Mouse (Mus musculus): ENCODE measurements around the gene Chrna4. TPM values are rescaled to one million over a fixed set of nuclear protein-coding genes. Genes with fewer than 3 reads are reported as not detected.

Chrna4 gene
- polyA plus RNA-seq, 2 experiments from 2014 or later, result not detected

DNA sequence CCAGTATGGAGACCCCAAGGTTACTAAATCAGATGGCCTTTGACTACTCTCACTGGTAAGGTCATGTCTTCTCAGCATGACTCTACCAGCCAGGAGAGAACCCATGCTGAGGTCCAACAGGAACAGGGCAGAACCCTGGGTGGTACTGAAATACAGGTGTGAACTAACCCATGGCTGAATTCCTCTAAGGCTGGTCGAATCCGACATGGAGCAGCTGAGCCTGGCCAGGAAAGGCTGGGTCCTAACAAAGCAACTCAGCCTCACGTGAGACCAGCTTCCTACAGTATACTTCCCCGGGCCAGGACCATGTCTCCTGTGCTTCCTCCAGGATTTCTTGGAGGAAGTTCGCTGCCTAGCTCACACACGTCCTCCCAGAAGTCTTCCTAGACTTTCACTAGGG is 6.8 kb downstream of the Chrna4 start:
- no peak for ATAC-seq

DNA sequence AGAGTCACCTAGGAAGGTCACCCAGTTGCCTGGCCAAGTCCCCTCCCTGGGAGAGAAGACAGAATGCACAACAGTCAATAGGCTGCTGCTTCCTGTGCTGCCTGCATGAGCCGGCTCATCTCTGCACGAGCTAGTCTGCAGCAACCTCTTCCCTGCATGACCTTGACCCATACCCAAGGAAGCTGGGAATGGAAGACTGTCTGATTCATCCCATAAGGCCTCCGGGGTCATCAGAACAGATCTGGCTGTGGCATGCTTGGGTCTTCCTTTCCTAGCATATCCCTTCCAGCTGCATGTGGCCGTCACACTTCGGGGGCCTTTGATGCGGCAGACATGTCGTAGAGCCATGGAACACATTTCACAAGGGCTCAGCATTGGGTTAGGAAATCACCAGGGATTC is 8.2 kb downstream of the Chrna4 start:
- ATAC-seq, result no peak

DNA sequence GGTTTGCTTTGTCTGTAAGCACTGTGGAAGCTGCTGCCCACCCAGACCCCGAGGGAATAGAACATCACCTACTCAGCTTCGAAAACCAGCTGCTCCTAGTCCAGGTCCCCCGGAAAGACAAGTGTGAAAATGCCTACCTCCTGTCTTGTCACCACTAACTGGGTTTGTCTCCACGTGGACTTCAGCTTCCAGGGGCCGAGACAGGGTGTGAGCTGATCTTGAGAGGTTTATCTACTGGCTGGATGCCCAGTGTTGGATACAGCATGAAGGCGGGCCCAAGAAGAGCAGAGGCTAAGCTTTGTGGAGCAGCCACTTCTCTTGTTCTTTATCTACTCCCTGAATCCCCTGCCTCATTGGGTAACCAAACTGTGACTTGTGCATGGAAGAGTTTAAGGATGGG is 10.0 kb downstream of the Chrna4 start:
- ATAC-seq, result no peak

DNA sequence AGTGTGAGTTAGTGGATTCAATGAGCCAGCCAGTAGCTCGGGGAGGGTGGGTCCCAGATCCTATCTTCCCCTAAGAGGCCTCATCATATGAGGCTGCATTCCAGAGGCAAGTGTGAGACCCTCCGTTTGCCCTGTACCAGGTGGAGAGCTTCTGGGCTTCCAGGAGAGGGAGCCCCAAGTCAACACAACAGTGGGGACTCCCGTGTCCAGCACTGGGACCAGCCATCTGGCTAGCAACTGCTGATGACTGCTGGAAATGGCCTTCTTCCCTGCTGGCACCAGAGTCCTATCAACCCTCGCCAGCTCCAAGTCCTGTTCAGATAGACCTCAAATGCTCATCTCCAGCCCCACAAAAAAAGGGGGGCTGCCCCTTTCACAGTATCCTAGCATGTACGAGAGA is 10.9 kb downstream of the Chrna4 start:
- no peak for ATAC-seq

DNA sequence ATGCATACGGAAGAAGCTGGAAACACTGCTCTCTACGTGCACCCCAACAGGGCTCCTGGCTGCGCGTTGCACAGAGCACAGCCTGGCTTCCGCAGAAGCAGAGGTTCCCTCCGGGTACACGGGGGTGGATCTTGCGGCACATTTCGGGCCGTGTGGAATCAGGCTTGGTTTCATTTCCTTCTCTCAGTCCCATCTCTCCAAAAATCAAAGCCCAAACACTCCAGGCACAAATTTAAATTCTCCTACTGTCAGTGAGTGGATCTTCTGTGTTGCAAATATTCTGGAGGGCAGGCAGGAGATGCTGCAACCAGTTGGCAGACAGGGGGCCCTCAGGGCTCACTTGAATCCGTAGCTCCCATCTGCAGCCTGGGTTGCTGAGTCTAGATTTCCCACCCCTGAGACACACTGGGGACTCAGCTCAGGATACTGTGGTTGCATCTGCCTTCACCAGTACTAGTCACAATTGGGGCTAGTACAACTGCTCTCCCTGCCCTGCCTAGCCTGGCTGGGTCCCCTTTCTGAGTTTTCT is 11.9 kb downstream of the Chrna4 start:
- no peak for ATAC-seq

DNA sequence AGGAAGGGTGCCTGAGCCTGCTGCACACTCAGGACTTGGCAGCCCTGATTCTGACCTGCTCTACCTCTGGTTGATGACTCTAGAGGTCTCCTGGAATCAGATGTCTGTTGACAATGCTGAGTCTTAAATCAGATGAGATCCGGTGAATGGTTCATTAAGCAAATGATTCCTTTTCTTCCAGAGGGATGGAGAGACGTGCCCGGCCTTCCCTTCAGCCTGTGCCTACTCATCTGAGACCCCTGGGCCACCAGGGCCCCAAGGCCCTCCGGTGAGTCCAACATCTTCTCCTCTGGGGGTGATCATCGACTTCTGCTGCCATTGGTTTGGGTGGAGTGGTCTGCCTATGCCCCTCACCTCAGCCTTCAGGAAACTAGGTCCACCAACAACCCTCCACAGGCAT is 35.0 kb downstream of the Chrna4 start:
- ATAC-seq, result no peak

DNA sequence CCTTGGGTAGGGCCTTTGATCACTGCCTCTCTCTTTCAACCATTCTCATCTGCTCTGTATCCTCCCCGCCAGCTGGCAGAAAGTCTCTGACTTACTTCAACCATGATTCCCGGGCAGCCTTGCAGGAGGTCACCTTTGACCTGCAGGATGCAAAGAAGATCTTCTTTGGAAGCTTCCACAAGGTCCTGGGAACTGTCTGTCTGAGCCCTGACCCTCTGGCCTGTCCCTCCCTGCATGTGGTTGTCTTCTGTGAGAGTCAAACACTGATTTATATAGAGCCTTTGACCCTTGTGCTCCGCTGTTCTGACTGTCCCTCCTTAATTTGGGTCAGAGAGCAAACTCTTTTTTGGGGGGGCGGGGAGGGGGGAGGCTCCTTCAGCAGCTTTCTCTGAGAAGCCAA is 36.3 kb downstream of the Chrna4 start:
- ATAC-seq, result no peak

DNA sequence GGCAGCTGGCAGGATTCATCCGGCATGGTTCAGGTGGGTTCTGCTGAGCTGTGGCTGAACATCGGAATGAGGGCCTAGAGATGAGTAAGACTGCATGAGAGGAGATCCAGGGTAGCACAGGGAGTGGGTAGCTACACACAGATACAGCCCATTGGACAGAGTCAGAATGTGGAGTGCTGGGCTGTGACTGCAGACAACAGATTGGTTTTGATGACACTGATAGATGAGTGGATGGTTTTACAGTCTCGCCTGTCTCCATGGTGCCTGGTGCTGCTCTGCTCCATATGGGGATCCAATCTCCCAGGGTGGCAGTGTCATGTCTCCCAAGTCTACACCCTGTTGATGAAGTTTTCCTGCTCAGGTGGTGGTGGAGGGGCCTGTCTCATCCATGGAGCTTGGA is 46.4 kb downstream of the Chrna4 start:
- no peak for ATAC-seq

DNA sequence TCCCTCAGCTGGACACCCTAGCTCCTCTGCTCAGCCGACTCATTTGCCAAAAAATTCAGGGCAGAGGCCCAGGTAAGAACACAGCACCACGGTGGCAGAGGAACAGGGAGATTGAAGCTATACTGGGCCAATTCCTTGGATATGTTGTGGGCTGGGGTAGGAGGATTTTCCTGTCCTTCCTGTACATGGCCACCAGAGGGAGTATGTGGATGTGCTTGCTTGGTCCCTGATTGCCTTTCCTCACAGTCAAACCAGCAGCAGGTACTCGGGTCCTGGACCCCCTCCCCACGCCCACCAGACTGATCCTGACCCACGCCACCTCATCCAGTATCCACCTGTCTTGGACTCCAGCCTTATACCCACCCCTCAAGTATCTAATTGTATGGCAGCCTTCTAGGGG is 46.9 kb downstream of the Chrna4 start:
- ATAC-seq, result no peak

DNA sequence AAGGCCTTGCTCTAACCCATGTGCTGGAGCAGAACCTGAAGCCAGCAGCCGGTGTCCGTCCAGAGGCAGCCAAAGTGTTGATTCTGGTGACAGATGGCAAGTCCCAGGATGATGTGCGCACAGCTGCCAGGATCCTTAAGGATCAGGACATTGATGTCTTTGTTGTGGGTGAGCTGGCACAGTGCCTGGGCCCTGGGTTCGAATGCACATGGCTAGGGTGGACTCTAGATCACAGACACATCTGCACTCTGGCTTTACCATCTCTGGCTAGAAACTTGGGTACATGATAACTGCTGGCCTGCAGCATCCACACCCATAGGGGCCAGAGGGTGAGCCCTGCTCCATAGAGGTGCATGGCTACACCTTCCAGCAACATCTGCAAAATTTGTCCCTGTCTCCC is 47.9 kb downstream of the Chrna4 start:
- no peak for ATAC-seq

DNA sequence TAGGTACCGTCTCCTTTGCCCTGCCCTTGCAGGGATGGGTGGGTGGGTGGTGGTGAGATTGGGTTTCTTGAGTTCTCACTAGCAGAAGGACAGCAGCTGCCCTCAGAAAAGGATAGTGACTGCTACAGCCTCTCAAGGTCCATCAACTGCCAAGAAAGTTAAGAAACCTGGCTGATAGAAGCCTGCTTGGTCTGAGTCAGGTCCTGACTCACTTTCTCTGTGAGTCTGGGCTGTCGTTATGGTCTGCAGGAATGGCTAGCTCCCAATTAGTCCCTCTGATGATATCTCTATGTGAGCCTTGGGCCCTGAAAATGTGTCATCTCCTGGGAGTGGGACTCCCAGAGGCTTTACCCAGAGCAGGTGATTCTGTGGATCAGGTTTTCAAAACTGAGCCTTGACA is 49.0 kb downstream of the Chrna4 start:
- ATAC-seq, result no peak

DNA sequence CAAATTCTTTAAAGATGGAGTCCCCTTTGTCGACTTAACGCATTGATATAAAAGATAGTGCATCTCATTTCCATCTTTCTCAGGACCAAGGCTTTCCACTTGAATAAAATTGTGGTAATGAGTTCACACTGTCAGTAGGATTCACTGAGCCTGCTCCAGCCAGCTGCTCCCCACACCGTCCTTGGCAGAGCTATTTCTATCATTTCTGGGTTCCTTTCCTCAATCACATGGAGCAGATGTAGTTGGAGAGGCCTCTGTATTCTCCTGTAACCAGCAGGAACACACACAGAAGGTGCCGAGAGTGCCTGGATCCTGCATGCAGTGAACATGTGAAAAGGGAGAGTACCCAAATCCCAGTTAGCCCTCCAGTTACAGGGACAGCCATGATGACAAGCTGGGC is 53.0 kb downstream of the Chrna4 start:
- no peak for ATAC-seq

DNA sequence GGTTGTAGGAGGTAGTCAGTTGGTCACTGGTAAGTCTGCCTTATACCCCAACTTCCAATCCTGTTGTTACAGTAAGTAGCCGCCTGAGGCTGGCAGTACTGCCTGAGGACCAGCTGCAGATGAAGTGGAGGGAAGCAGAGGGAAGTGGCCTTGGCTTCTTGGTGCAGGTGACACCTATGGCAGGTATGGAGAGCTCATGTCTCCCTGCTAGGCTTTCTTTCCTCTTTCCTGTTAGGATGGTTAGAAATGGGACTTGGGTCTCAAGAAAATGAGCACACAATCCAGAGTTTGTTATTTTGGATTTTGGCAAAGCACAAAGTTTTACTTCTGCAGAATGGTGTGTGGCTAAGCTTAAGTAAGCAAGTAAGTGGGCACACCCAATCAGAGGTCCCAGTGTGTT is 54.4 kb downstream of the Chrna4 start:
- no peak for ATAC-seq

DNA sequence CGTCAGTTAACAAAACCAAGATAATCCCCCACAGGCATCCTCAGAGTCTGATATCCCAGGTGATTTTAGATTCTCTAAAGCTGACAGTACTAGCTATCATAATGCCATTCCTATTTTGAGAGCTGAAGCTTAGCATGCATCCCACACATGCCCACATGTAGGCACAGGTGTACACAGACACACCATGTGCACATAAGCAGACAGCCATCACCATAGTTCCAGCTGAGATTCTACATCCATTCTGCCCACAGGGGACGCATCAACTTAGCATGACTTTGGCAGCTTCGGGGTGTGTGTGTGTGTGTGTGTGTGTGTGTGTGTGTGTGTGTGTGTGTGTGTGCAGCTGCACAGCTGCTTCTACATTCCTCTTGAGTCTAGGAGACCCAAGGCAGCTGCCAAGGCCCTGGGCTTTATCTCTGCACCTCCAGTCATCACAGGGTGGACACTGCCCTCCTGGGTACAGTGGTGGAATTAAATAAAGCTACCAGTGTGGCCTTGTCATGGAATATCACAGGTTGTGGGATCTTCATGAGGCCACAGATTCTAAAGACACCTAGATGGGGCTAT is 54.9 kb downstream of the Chrna4 start:
- no peak for ATAC-seq

DNA sequence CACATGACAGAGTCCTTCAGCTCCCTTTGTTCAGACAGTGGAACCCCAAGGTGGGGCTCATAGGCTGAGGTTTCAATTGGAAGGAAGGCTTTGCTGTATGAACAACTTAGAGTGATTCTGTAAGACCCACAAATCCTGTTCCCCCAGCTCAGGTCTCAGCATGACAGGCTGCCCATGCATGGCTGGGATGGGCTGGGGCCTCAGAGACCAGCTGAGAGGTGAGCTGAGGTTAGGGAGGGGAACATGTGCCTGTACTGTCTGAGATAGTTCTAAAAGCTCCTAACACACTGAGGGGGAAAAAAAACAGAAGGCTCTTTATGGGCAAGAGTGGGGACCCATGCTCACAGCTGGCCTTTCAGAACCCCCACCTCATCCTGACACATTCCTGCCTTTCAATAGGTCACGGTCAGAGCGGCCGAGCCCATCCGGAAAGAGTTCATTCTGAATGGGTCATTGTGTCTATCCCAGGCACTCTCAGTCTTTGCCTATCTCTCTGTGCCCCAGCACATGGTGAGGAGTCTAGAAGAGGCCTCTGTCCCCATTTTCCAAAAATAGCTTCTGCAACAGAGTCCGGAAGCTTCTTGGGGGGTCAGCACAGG is 55.8 kb downstream of the Chrna4 start:
- no peak for ATAC-seq

DNA sequence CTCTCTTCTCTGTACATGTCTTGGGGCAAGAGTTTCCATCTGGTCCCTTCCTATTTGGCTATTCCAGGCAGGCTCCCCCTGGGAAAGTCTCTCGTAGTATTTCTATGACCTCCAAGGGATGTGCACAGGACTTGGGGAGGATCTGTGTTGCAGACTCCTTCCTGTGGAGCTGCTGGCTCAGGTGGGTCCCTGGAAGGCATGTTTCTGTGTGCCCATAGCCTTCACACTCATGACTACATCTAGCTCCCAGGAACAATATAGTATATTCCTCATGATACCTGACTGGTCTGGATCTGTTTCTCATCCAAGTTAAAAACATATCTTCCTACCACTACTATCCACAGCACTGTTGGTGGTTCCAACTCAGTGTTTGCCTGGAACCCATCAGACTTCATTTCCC is 56.3 kb downstream of the Chrna4 start:
- ATAC-seq, result no peak

DNA sequence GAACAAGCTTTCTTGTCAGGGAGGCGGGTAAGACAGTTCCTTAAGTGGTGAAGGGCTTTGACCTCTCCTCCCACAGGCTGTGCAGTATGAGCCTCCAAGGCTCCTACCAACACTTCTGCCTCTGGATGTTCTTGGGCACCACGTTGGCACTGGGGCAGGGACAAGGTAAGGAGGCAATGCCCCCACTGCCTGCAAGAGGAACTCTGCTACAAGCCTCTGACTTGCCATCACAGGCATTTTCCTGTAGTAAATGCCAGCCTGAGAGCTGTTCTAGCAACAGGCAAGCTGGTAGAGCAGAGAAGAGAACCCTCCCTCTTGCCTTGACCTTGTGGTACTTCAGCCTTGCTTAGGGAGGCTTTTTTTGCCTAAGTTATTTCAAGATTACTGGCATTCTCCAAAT is 56.9 kb downstream of the Chrna4 start, which contains the start of gene Col20a1:
TSS of gene Col20a1 (plus strand) at position 87 of the 400 bp plus-strand sequence.
- no peak for ATAC-seq

DNA sequence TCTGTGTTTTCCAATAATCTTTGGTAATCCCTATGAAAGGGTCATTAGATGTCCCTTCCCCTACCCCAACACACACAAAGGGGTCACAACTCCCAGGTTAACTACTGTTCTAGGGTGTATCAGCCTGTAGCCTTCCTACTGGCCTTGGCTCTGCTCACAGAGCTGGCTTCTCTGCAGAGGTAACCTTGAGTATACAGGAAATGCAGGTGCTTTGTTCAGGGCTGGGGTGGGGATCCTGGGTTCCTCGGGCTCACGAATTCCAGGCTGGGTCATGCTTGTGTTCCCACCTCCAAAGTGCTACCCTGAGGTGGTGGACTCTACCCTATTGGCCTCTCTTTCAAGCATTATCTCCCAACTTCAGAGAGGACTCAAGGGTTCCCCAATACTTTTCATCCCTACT is 57.7 kb downstream of the Chrna4 start:
- no peak for ATAC-seq

DNA sequence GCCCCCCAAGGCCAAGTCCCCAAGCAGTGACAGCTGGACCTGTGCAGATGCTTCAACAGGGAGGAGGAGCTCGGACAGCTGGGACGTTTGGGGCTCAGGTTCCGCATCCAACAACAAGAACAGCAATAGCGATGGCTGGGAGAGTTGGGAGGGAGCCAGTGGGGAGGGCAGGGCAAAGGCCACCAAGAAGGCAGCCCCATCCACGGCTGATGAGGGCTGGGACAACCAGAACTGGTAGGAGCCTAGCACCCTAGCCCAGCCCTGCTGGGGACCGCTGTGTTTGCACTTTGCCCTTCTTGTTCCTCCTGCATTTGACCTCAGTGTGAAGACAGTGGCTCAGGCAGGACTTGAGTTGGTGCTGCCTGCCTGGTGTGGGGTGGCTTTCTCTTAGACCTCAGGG is 62.2 kb downstream of the Chrna4 start:
- ATAC-seq, result no peak

Other genes starting within 250 kb of the Chrna4 start
- gene Ythdf1, start 122.6 kb downstream of the Chrna4 start, polyA plus RNA-seq (2017; shearing (Covaris generic)), result 1 to 10 TPM; 7.5 to 9.2 TPM
- not detected for gene Birc7, start 114.5 kb downstream of the Chrna4 start, polyA plus RNA-seq (2017; shearing (Covaris generic))
- not detected for gene Nkain4, start 88.8 kb downstream of the Chrna4 start, polyA plus RNA-seq (2017; shearing (Covaris generic))
- 10 to 100 TPM; 42.6 to 73.0 TPM for gene Arfgap1, start 76.3 kb downstream of the Chrna4 start, polyA plus RNA-seq (2017; shearing (Covaris generic))
- gene Col20a1, start 57.0 kb downstream of the Chrna4 start, polyA plus RNA-seq (2017; shearing (Covaris generic)), result under 1 TPM; 0.36 to 0.38 TPM
- gene Kcnq2, start 91.8 kb upstream of the Chrna4 start, polyA plus RNA-seq (2017; shearing (Covaris generic)), result not detected
- not detected for gene Eef1a2, start 113.5 kb upstream of the Chrna4 start, polyA plus RNA-seq (2017; shearing (Covaris generic))
- gene Ppdpf, start 143.7 kb upstream of the Chrna4 start, polyA plus RNA-seq (2017; shearing (Covaris generic)), result 100 to 1,000 TPM; 138 to 145 TPM
- under 1 TPM in 1 of 2 experiments, not detected in 1; 0.08 TPM for gene Ptk6, start 159.2 kb upstream of the Chrna4 start, polyA plus RNA-seq (2017; shearing (Covaris generic))
- gene Srms, start 169.6 kb upstream of the Chrna4 start, polyA plus RNA-seq (2017; shearing (Covaris generic)), result under 1 TPM; 0.42 to 0.70 TPM
- gene Fndc11, start 176.5 kb upstream of the Chrna4 start, polyA plus RNA-seq (2017; shearing (Covaris generic)), result 1 to 10 TPM in 1 of 2 experiments, not detected in 1; 1.3 TPM
- 10 to 100 TPM; 19.7 to 25.9 TPM for gene Helz2, start 198.5 kb upstream of the Chrna4 start, polyA plus RNA-seq (2017; shearing (Covaris generic))
- 1 to 10 TPM; 9.5 to 9.7 TPM for gene Gmeb2, start 244.5 kb upstream of the Chrna4 start, polyA plus RNA-seq (2017; shearing (Covaris generic))

Data from CD4-positive, CD25-positive, alpha-beta regulatory T cell, adult 4 months (primary cell).